Mouse (Mus musculus): ENCODE results near the gene Scimp.
"Not testable (repeated sequence)": the region's sequence is repeated elsewhere in the genome, so short reads cannot be mapped to it uniquely, and the experiment has no call there.

Gene Scimp

DNA sequence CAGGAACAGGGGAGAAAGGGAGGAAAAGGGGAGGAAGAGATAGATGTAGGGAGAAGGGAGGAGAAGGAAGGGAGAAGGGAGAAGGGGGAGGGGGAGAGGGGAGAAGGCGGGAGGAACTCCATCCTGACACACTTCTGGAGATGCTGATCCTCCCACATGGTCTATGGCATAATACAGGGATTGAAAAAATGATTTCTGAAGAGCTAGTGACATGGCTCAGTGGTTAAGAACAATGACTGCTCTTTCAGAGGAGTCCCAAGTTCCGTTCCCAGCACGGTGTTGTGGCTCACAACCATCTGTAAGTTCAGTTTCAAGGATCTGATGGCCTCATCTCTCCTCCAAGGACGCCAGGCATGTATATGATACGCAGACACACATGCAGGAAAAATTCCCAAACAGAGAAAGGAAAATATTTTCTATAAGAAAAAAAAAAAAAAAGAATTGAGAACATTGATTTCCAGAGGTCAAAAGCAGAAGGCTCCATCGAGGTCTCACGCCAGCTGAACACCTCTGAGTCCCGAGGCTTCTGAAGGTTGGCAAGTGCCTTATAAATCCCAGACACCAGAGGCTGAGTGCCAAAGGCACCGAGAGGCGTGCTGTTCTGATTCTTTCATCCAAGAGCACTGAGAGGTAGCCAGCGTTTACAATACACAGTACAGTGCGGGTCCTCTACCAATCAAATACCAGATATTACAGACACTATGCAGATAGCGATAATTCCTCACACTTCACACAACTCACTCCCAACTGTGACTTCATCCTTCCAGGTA, 730 bp downstream of the Scimp start:
- DNase-seq (ENCODE audit: low spot score in 2 of 2): no peak

DNA sequence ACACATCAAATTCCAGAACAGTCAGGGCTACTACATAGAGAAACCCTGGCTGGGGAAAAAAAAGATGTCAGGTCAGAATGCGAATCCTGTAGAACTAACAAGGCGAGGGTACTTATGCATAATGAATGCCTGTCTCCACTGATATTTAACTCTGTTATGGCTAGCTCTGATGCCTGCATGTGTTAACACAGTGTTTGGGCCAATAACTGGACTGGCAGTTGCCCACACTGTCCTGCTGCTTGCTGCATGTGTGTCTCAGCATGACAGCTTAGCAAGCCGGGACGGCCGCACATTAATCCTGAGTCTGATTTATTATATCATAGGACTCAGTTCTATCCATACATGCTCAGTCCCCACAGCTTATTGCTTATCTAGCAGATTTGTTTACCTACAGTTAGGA, 1.3 kb downstream of the Scimp start:
- DNase-seq (ENCODE audit: low spot score in 2 of 2): no peak

DNA sequence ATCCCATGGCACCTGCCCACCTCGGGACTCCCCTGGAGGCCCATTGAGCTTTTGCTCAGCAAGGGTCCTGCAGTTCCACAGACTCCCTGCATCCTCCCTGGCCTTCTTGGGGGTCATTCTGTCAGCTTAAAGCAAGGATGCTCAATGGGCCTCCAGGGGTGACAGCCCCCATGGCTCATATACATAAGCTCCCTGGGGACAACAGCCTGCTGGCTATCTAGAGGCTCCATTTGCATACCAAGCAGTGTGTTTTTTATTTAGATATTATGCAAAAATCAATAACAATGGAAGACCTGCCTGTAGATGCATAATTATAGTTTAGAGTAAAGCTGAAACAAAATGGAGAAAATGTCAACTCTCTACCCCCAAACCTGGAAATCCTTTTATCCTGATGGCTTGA, 3.4 kb downstream of the Scimp start:
- DNase-seq (ENCODE audit: low spot score in 2 of 2): no peak

DNA sequence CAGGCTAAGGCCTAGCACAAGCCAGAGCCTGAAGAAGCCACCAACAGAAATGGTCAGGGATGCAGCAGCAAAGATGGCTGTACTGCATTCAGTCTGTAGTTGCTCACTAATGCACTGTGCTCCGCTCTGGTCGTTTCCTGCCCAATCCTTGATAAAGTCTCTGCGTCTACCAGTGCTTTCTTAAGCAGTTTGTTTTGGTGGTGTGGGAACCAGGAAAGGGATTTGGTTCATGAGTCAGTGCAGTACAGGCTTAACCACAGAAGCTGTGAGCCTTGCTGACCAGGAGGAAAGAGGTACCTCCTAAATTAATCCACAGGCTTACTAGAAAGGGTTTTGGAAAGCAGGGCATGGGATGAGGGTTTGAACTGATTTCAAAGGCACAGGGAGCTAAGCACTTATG, 4.3 kb downstream of the Scimp start:
- DNase-seq (ENCODE audit: low spot score in 2 of 2): no peak

DNA sequence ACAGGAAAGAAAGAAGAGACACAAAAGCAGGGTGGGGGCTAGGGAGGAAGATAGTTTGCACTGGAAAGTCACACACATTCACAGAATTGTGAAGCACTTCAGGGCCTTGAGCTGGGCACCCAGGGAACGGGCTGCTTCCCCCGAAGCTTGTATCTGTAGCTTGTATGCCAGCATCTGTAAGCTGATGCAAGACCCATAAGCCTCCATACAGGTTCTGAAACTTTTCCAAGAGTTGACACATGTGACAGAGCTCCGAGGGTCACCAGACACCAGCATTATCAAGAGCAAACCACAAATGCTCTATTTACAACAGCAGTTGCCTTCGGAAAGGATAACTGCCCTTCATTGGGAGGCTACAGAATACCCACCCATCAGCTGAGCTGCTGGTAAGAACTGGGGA, 4.8 kb downstream of the Scimp start:
- DNase-seq (ENCODE audit: low spot score in 2 of 2): no peak

DNA sequence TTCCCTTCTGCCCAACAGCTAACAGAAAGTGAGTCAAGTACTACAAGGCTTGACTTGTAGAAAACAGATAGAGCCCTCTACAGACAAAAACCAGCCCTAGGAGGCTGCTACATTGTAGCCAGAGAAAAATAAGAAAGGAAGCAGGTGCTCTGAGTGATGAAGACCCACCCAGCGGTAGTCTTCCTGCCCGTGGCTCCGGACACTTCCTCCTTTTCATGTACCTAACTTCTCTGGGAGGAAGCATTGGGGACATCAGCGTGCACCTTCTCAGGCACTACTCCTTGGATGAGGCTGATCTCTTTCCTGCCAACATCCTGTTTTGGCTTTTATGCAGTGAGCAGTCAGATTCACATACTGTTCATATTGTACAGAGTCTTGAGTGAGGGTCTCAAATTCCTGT, 5.7 kb downstream of the Scimp start:
- DNase-seq (ENCODE audit: low spot score in 2 of 2): no peak

DNA sequence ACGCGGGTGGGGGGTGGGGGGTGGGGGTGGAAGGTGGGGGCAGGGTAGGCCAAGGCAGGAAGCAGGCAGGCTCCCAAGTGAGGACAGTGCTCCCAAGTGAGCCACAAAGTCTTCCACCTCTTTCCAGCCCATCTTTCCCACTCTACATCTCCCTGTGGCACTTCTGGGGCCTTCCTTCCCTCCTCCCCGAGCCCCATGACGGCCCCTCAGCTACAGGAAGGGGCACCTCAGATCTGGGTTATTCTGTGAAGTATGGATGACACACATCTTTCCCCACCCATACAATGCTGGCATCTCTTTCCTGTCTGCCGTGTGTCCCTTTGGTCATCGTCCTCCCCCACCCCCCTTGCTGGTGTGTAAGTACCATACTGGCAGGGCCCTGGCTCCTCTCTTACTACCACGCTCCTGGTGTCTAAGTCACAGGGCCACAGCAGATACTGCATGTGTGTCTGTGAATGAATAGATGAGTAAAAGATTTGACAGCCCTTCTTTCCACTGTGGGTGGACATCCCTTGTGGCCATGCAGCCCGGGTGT, 6.7 kb downstream of the Scimp start:
- no peak for DNase-seq (ENCODE audit: low spot score in 2 of 2)

DNA sequence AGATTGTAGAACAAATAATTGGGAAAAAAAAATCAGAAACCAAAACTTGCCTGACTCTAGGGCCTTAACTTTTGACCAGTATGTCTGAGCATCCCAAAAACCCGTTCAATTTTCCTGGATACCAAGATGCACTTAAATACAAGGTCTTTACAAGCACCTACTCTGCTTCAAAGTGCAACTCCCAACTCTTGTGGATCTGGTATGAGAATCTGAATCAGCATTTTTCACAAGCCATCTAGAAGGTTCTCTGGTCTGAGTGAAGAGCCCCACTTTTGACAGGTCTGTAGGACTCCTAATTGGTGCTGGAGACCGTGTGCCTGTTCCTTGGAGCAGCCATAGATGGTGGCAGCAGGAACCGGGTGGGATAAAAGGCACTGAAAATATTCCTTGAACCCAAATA, 8.0 kb downstream of the Scimp start:
- DNase-seq (ENCODE audit: low spot score in 2 of 2): no peak

DNA sequence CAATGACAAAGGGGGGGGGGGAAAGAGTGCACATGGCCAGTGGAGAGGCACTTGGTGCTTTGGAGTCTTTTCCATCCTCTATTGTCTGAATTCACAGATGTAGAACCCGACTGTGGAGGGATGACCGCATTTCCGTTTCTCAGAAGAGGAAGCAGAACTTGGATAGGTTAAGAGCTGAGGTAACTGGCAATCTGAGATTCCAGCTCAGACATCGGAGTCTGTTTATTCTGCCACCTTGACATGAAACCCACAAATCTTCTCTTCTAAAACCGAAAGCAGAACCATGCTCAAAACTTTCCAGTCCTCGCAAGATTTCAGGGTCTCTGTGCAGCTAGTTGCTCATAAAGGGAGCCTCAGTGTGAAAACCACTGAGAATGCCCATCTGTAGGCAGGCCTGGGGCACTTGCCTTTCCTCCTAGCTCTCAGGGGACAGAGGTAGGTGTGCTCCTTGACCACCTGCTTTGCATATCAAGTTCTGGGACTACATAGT, 8.6 kb downstream of the Scimp start:
- no peak for DNase-seq (ENCODE audit: low spot score in 2 of 2)

DNA sequence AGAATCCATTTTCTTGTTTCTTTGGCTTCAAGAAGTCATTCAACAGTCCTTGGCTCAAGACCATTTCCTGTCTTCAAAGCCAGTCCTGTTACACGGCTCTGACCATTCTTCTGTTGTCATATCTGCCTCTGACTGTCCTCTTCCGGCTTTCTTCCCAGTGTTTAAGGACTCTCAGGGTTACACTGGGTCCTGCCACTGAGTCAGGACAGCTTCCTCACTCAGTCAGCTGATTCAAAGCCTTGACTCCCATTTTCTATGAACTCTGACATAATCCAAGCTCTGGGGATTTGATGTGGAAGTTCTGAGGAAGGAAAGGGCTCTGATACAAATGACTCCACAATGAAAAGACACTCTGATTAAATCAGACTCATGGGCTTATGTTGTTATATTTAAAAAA, 9.5 kb downstream of the Scimp start:
- no peak for DNase-seq (ENCODE audit: low spot score in 2 of 2)

DNA sequence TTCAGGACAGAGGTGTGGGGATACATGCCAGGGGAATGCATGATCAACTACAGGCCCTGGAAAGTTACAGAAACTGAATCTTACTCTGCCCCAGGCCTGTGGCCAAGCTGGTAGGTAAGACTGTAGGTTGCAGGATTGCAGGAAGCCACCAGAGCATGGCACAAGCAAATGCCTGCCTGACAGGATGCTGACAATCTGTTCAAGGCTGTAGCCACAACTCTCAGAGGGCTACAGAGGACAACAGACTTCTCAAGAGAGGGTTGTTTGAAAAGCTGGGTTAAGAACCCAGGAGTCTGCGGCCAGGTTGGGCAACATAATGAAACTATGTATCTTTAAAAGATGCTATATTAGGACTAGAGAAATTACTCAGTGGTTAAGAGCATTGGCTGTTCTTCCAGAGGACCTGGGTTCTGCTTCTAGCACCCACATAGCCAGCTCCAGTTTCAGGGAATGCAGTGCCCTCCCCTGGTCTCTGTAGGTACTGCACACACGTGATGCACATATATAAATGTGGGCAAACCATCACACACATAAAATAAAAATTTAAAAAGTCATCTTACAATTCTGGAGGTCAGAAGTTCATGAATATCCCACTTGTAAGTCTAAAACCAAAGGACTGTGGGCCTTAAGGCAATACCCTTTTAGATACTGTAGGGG, 10.1 kb downstream of the Scimp start:
- no peak for DNase-seq (ENCODE audit: low spot score in 2 of 2)

DNA sequence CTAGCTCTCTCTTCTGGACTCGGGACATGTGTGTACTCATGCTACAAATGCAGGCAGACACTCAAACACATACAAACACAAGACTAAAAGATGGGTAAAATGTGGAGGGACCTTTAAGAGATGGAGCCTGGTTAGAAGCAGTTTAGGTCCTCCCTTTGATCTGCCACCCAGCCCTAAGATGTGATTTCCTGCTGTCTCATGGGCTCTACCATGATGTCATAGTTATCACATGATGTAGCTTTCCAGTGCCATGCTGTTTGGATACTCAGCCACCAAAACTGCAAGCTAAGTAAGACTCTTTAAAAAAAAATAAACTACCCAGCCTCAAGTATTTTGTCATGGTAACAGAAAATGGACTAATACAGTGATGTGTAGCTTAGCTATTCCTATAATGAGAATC, 20.0 kb downstream of the Scimp start:
- no peak for DNase-seq (ENCODE audit: low spot score in 2 of 2)

DNA sequence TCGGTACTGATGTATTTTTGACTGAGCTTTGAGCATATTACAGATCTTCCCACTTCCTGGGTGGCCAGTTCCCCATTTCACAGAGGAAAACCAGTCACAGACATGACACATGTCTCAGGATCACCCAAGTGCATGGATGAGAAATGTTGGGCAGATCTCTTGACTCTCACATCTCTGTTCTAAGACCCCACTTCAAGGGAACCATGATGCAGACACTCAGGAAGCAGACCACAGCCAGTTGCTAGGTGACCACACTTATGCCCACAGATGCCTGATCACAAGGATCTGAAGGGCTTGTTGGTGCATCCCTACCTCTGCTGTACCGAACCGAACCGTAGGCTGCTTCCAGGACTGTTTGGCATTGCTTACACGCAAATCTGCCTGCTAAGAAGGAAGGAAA, 20.7 kb downstream of the Scimp start:
- no peak for DNase-seq (ENCODE audit: low spot score in 2 of 2)

DNA sequence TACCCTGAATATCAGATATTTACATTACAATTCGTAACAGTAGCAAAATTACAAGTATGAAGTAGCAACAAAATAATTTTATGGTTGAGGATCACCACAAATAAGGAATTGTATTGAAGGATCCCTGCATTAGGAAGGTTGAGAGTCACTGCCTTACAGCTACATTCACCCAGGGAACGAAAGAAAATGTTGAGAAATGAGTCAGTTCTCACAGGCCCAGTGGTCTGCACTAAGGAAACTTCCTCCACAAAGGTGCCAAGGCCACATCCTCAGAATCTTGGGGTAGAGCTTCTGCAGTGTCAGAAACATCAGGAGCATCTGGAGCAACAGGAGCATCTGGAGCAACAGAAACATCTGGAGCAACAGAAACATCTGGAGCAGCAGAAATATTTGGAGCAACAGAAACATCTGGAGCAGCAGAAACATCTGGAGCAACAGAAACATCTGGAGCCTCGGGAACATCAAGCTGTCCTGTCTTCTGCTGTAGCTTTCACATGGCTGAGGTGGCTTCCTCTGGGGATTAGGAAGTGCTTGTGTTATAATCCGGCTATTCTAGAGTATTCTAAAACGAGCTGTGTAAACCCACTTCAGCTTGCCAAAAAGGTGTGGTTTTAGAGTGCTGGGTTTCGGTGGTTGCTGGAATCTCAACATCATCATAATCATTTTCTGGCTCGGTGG, 21.4 kb downstream of the Scimp start:
- no peak for DNase-seq (ENCODE audit: low spot score in 2 of 2)

DNA sequence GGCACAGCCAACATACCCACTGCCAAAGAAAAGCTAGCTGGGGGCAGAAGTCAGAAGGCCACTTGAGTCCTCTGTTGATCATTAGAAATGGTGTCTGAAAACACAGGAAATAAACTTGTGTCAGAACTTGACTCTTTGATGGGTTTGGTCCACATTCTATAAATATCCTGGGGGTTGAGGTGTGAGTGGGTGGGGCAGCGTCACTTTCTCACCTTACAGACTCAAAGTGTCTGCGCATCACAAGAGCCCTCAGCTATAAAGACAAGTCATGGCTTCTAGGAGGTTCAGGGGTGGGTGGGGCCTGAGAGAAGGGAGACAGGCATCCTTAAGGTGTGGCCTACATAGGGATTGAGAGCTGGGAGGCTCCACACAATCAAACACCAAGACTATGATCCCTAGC, 22.0 kb downstream of the Scimp start:
- no peak for DNase-seq (ENCODE audit: low spot score in 2 of 2)

DNA sequence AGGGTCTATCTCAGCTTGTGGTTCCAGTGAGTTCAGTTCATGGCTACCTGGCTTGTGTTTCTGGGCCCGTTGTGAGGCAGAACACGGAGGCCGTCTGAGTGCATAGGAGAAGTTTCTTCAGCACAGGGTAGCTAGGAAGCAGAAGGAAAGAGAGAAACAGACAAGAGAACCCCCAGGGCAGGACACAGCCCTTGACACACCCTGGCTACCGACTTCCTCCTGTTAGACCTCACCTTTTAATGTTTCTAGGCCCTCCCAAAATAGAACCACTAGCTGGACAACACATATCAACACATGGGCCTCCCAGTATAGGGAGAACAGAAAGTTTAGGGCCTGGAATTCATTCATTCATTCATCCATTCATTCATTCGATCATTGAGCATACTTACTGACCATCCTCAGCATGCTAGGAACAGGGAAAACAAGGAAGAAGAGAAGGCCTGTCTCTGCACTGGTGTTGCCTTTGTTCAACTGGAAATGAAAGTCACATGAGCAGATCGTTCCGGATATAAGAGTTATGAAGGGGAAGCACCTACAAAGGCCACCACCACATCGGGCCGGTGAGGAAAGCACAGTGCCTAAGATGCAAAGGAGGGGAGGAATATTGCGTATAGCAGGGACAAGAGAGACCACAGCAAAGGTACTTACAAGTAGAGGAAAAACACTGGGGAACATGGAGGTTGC, 23.3 kb downstream of the Scimp start:
- no peak for DNase-seq (ENCODE audit: low spot score in 2 of 2)

DNA sequence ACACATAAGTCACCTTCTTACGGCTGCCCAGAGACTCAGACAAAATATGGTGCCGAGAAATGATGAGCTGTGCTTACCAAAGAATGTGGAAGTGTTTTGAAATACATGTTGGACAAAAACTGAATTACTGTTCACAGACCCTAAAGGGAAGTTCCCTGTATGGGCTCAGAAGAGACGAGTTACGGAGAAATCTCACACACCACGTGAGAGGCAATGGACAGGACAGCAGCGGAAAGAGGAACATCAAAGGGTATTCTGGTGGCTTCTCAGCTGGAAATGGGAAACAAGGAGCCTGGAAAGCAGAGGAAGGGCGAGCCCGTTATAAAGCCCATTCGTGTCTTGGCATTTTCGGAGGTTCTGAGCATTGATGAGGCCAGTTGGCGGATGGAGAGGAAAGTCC, 25.3 kb downstream of the Scimp start:
- DNase-seq (ENCODE audit: low spot score in 2 of 2): no peak

DNA sequence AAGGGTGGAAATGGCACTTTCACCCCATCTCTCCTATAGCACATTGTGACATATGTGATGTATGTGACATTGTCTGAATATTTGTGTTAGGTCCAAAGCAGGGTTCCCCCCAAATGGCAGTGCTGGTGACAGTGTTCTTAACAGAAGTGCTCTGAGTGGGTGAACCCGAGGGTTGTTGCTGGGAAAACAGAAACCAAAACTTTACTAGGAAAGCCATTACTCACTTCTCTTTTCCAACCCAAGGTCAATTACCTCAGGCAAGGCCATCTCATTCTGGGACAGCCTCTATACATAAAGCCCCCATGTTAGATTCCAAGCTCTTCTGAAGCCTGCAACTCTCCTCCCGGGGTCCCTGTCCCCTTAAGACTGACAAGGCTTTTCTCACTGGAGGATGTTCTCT, 26.5 kb downstream of the Scimp start:
- no peak for DNase-seq (ENCODE audit: low spot score in 2 of 2)

DNA sequence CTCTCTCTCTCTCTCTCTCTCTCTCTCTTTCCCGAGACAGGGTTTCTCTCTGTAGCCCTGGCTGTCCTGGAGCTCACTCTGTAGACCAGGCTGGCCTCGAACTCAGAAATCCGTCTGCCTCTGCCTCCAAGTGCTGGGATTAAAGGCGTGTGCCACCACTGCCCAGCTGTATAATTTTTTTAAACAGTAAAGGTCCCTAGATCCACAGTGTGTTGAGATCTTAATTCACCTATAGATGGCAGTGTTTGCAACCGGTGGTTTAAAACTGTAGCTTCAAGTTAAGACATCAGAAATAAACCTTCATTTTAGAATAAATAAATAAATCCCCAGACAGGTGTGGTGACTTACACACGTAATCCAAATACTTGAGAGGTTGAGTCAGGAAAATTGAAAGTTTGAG, 34.3 kb downstream of the Scimp start:
- DNase-seq (ENCODE audit: low spot score in 2 of 2): not testable (repeated sequence)

DNA sequence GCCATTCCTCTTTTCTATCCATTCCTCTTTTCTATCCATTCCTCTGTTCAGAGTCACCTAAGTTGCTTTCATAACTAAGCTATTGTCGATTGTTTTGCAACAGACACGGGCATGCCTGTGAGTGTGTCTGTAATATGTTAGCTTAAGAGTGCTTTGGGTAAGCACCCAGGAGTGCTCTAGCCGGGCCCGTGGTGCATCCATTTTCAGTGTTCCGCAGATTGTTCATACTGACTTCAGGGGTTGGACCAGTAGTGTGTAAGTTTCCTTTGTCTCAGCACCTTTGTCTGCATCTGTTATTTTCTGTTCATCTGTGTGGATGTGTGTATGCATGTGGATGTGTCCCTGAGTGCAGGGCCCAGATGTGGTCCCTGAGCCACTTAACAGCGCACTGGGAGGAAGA, 34.8 kb downstream of the Scimp start:
- DNase-seq (ENCODE audit: low spot score in 2 of 2): no peak

DNA sequence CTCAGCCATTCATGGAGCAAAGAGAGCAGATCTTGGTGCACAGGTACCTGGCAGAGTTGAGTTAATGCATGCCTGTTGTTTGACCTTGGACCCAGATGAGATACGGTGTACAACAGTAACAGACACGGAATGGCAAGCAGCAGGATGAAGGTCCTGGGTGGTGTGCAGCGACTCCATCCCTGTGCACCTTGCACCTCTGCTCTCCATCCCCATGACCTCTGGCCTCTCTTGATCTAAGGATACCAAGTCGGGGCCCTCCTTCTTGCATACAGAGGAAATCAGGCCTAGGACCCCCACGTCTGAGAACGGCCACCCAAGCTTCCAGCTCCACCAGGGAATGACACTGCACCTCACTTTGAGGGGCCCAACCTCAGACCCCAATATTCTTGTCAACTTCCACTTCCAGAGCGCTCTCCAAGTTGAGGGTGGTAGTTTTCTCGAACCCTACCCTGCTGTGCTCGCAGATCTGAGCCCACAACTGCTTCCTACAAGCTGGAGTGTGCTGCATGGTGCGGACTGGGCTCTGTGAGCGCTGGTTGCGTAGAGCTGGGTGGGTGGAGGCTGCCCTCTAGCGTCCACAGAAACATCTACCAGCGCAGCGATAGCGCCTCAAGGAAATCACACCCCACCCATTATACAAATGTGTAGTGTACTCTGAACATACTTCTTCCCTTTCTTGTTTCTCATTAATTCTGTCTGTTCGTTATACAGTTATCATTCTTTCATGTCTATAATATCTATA, 35.4 kb downstream of the Scimp start:
- peak; percentile 39 to 65 for DNase-seq (ENCODE audit: low spot score in 2 of 2)
